Mouse (Mus musculus): ENCODE measurements around the gene Btnl10. TPM values are rescaled to one million over a fixed set of nuclear protein-coding genes. Genes with fewer than 3 reads are reported as not detected.
A peak's percentile ranks its signal among the peaks of the same experiment; 100 is the strongest.

The Btnl10 gene
- polyA plus RNA-seq, 1 experiment from 2014 or later: 4.0 TPM

GRCm38 (mm10) chr11:58926651-58927050 is 8.9 kb downstream of the Btnl10 start:
- 77% methylated on average over 2 of the region's 3 CpGs for WGBS
- no peak overlapping the region for H3K9ac ChIP-seq (ENCODE audit: low read depth, low read length)

GRCm38 (mm10) chr11:58927053-58927452 is 9.3 kb downstream of the Btnl10 start:
- Histone ChIP-seq H3K4me2 (no peak overlapping the region), H3K27ac (ENCODE audit: low read depth, low read length) (no peak overlapping the region), H3K27me3 (replicated peaks; ENCODE audit: control insufficient read depth, insufficient read depth, low read length) (no peaks in the 10 kb centered on the region), H3K9ac (ENCODE audit: low read depth, low read length) (no peak overlapping the region), H3K4me3 (ENCODE audit: low read depth, low read length) (no peak overlapping the region), H3K4me1 (replicated peaks; ENCODE audit: control insufficient read depth, insufficient read depth, low read length) (peaks cover 27% of the 10 kb centered on the region), H3K9me3 (ENCODE audit: control insufficient read depth, low read length) (no peaks in the 10 kb centered on the region), H3K36me3 (ENCODE audit: control insufficient read depth, insufficient read depth, low read length) (peaks cover 8% of the 10 kb centered on the region; the same call in 1 of the 2 replicates)
- WGBS: 73% methylated on average over 2 of the region's 2 CpGs
- ATAC-seq (replicated peaks; ENCODE audit: low FRiP score) (no peak), DNase-seq (ENCODE audit: low spot score) (no peak)

More at GRCm38 (mm10) chr11:58926651-58927050, 8.9 kb downstream of the Btnl10 start:
- Histone ChIP-seq H3K36me3 (ENCODE audit: control insufficient read depth, insufficient read depth, low read length) (peaks cover 4% of the 10 kb centered on the region; the same call in 1 of the 2 replicates), H3K4me2 (no peak overlapping the region), H3K27me3 (replicated peaks; ENCODE audit: control insufficient read depth, insufficient read depth, low read length) (no peaks in the 10 kb centered on the region), H3K4me3 (ENCODE audit: low read depth, low read length) (no peak overlapping the region), H3K9me3 (ENCODE audit: control insufficient read depth, low read length) (no peaks in the 10 kb centered on the region), H3K27ac (ENCODE audit: low read depth, low read length) (no peak overlapping the region), H3K4me1 (replicated peaks; ENCODE audit: control insufficient read depth, insufficient read depth, low read length) (peaks cover 27% of the 10 kb centered on the region)
- DNase-seq (ENCODE audit: low spot score): no peak
- no peak for ATAC-seq (replicated peaks; ENCODE audit: low FRiP score)

- H3K27ac ChIP-seq (ENCODE audit: low read depth, low read length): peak overlapping the region; percentile 90
- no peaks in the 10 kb centered on the region for H3K9me3 ChIP-seq (ENCODE audit: control insufficient read depth, low read length)
- peak overlapping the region; percentile 73 for H3K9ac ChIP-seq (ENCODE audit: low read depth, low read length)
- ATAC-seq (replicated peaks; ENCODE audit: low FRiP score) (peak; percentile 79), DNase-seq (ENCODE audit: low spot score) (peak; percentile 84)
- peaks cover 12% of the 10 kb centered on the region for H3K36me3 ChIP-seq (ENCODE audit: control insufficient read depth, insufficient read depth, low read length)
- peaks cover 27% of the 10 kb centered on the region for H3K4me1 ChIP-seq (replicated peaks; ENCODE audit: control insufficient read depth, insufficient read depth, low read length)
- WGBS: 14% methylated on average over 20 of the region's 20 CpGs
- H3K4me3 ChIP-seq (ENCODE audit: low read depth, low read length): peak overlapping the region; percentile 51
- H3K27me3 ChIP-seq (replicated peaks; ENCODE audit: control insufficient read depth, insufficient read depth, low read length): no peaks in the 10 kb centered on the region
- H3K4me2 ChIP-seq: peak overlapping the region; percentile 81
Observed at GRCm38 (mm10) chr11:58927790-58928651, 10.3 kb downstream of the Btnl10 start.

- Histone ChIP-seq H3K9me3 (ENCODE audit: control insufficient read depth, low read length) (no peaks in the 10 kb centered on the region), H3K9ac (ENCODE audit: low read depth, low read length) (no peak overlapping the region; the same call in 1 of the 2 replicates), H3K36me3 (ENCODE audit: control insufficient read depth, insufficient read depth, low read length) (peaks cover 22% of the 10 kb centered on the region), H3K27me3 (replicated peaks; ENCODE audit: control insufficient read depth, insufficient read depth, low read length) (no peaks in the 10 kb centered on the region), H3K4me3 (ENCODE audit: low read depth, low read length) (no peak overlapping the region), H3K4me2 (no peak overlapping the region), H3K4me1 (replicated peaks; ENCODE audit: control insufficient read depth, insufficient read depth, low read length) (peaks cover 27% of the 10 kb centered on the region), H3K27ac (ENCODE audit: low read depth, low read length) (no peak overlapping the region)
- WGBS: 63% methylated on average over 4 of the region's 4 CpGs
- ATAC-seq (replicated peaks; ENCODE audit: low FRiP score) (no peak), DNase-seq (ENCODE audit: low spot score) (no peak)
Observed at GRCm38 (mm10) chr11:58929055-58929454, 11.3 kb downstream of the Btnl10 start.

- 50% methylated on average over 3 of the region's 3 CpGs for WGBS
- H3K9ac ChIP-seq (ENCODE audit: low read depth, low read length): peak overlapping the region; percentile 31; the same call in 1 of the 2 replicates
Observed at GRCm38 (mm10) chr11:58929641-58930040, 11.9 kb downstream of the Btnl10 start.

GRCm38 (mm10) chr11:58930254-58930653 is 12.5 kb downstream of the Btnl10 start:
- 53% methylated on average over 3 of the region's 3 CpGs for WGBS
- H3K9me3 ChIP-seq (ENCODE audit: control insufficient read depth, low read length): no peaks in the 10 kb centered on the region
- H3K4me2 ChIP-seq: no peak overlapping the region
- no peak overlapping the region for H3K9ac ChIP-seq (ENCODE audit: low read depth, low read length)
- H3K27me3 ChIP-seq (replicated peaks; ENCODE audit: control insufficient read depth, insufficient read depth, low read length): no peaks in the 10 kb centered on the region
- peak overlapping the region; percentile 30; the same call in 1 of the 2 replicates for H3K27ac ChIP-seq (ENCODE audit: low read depth, low read length)
- DNase-seq (ENCODE audit: low spot score) (no peak), ATAC-seq (replicated peaks; ENCODE audit: low FRiP score) (peak; percentile 44)
- H3K4me1 ChIP-seq (replicated peaks; ENCODE audit: control insufficient read depth, insufficient read depth, low read length): peaks cover 27% of the 10 kb centered on the region
- H3K36me3 ChIP-seq (ENCODE audit: control insufficient read depth, insufficient read depth, low read length): peaks cover 30% of the 10 kb centered on the region
- no peak overlapping the region for H3K4me3 ChIP-seq (ENCODE audit: low read depth, low read length)

More at GRCm38 (mm10) chr11:58929641-58930040, 11.9 kb downstream of the Btnl10 start:
- ATAC-seq (replicated peaks; ENCODE audit: low FRiP score) (no peak), DNase-seq (ENCODE audit: low spot score) (no peak)
- Histone ChIP-seq H3K4me3 (ENCODE audit: low read depth, low read length) (no peak overlapping the region), H3K36me3 (ENCODE audit: control insufficient read depth, insufficient read depth, low read length) (peaks cover 27% of the 10 kb centered on the region), H3K27ac (ENCODE audit: low read depth, low read length) (no peak overlapping the region), H3K27me3 (replicated peaks; ENCODE audit: control insufficient read depth, insufficient read depth, low read length) (no peaks in the 10 kb centered on the region), H3K9me3 (ENCODE audit: control insufficient read depth, low read length) (no peaks in the 10 kb centered on the region), H3K4me1 (replicated peaks; ENCODE audit: control insufficient read depth, insufficient read depth, low read length) (peaks cover 27% of the 10 kb centered on the region), H3K4me2 (no peak overlapping the region)

GRCm38 (mm10) chr11:58931576-58931975 is 13.9 kb downstream of the Btnl10 start:
- Histone ChIP-seq H3K9me3 (ENCODE audit: control insufficient read depth, low read length) (no peaks in the 10 kb centered on the region), H3K9ac (ENCODE audit: low read depth, low read length) (no peak overlapping the region), H3K4me1 (replicated peaks; ENCODE audit: control insufficient read depth, insufficient read depth, low read length) (peaks cover 27% of the 10 kb centered on the region), H3K4me3 (ENCODE audit: low read depth, low read length) (no peak overlapping the region), H3K27me3 (replicated peaks; ENCODE audit: control insufficient read depth, insufficient read depth, low read length) (no peaks in the 10 kb centered on the region), H3K36me3 (ENCODE audit: control insufficient read depth, insufficient read depth, low read length) (peaks cover 36% of the 10 kb centered on the region), H3K27ac (ENCODE audit: low read depth, low read length) (no peak overlapping the region), H3K4me2 (no peak overlapping the region)
- no peak for ATAC-seq (replicated peaks; ENCODE audit: low FRiP score)
- 75% methylated on average over 4 of the region's 4 CpGs for WGBS
- no peak for DNase-seq (ENCODE audit: low spot score)

GRCm38 (mm10) chr11:58937909-58938308 is 20.2 kb downstream of the Btnl10 start:
- peak overlapping the region; percentile 84 for H3K4me2 ChIP-seq
- WGBS: 2% methylated on average over 13 of the region's 13 CpGs

More at GRCm38 (mm10) chr11:58937909-58938308, 20.2 kb downstream of the Btnl10 start:
- Histone ChIP-seq H3K27me3 (replicated peaks; ENCODE audit: control insufficient read depth, insufficient read depth, low read length) (no peaks in the 10 kb centered on the region), H3K9me3 (ENCODE audit: control insufficient read depth, low read length) (no peaks in the 10 kb centered on the region), H3K4me1 (replicated peaks; ENCODE audit: control insufficient read depth, insufficient read depth, low read length) (peaks cover 10% of the 10 kb centered on the region), H3K27ac (ENCODE audit: low read depth, low read length) (peak overlapping the region; percentile 91), H3K36me3 (ENCODE audit: control insufficient read depth, insufficient read depth, low read length) (peaks cover 29% of the 10 kb centered on the region), H3K9ac (ENCODE audit: low read depth, low read length) (peak overlapping the region; percentile 95), H3K4me3 (ENCODE audit: low read depth, low read length) (peak overlapping the region; percentile 94)
- DNase-seq (ENCODE audit: low spot score) (peak; percentile 43), ATAC-seq (replicated peaks; ENCODE audit: low FRiP score) (peak; percentile 24)
